Mouse (Mus musculus): ENCODE data around the gene Olfr628. TPM values are rescaled to one million over a fixed set of nuclear protein-coding genes. Genes with fewer than 3 reads are reported as not detected.

Olfr628 gene
- not detected for polyA plus RNA-seq (2014; fragmentation: Illumina TruSeq; extraction: RNeasy Lipid Tissue Mini Kit (QIAGEN cat#74804))

GRCm38 (mm10) chr7:103730074-103730473 is at the start of gene Olfr628:
Gene Olfr628 (plus strand): TSS chr7:103730374.

GRCm38 (mm10) chr7:103682420-103682819 is 47.8 kb upstream of the Olfr628 start, which contains the start of gene Olfr625-ps1:
Gene Olfr625-ps1 (plus strand): TSS chr7:103682720.

GRCm38 (mm10) chr7:103714371-103714770 is 15.8 kb upstream of the Olfr628 start, which contains the start of gene Olfr243:
Gene Olfr243 (plus strand): TSS chr7:103714671.

GRCm38 (mm10) chr7:103744843-103745242 is 14.7 kb downstream of the Olfr628 start, which contains the start of gene Olfr629:
Gene Olfr629 (minus strand): TSS chr7:103744943.

GRCm38 (mm10) chr7:103757233-103757632 is 27.1 kb downstream of the Olfr628 start, which contains the start of gene Olfr630:
Gene Olfr630 (minus strand): TSS chr7:103757333.

GRCm38 (mm10) chr7:103771494-103771893 is 41.3 kb downstream of the Olfr628 start, which contains the start of gene Olfr69:
Gene Olfr69 (minus strand): TSS chr7:103771594.

GRCm38 (mm10) chr7:103779598-103779997 is 49.4 kb downstream of the Olfr628 start, which contains the start of gene Olfr68:
Gene Olfr68 (minus strand): TSS chr7:103779698.

Other genes with a start within 250 kb of the Olfr628 start
- not detected for gene Olfr609, start 232.3 kb upstream of the Olfr628 start, polyA plus RNA-seq (2014; fragmentation: Illumina TruSeq; extraction: RNeasy Lipid Tissue Mini Kit (QIAGEN cat#74804))
- gene Olfr610, start 218.3 kb upstream of the Olfr628 start, polyA plus RNA-seq (2014; fragmentation: Illumina TruSeq; extraction: RNeasy Lipid Tissue Mini Kit (QIAGEN cat#74804)): not detected
- gene Olfr611, start 209.5 kb upstream of the Olfr628 start, polyA plus RNA-seq (2014; fragmentation: Illumina TruSeq; extraction: RNeasy Lipid Tissue Mini Kit (QIAGEN cat#74804)): not detected
- gene Olfr612, start 187.7 kb upstream of the Olfr628 start, polyA plus RNA-seq (2014; fragmentation: Illumina TruSeq; extraction: RNeasy Lipid Tissue Mini Kit (QIAGEN cat#74804)): not detected
- gene Olfr613, start 182.3 kb upstream of the Olfr628 start, polyA plus RNA-seq (2014; fragmentation: Illumina TruSeq; extraction: RNeasy Lipid Tissue Mini Kit (QIAGEN cat#74804)): not detected
- not detected for gene Olfr615, start 174.3 kb upstream of the Olfr628 start, polyA plus RNA-seq (2014; fragmentation: Illumina TruSeq; extraction: RNeasy Lipid Tissue Mini Kit (QIAGEN cat#74804))
- not detected for gene Olfr616, start 161.2 kb upstream of the Olfr628 start, polyA plus RNA-seq (2014; fragmentation: Illumina TruSeq; extraction: RNeasy Lipid Tissue Mini Kit (QIAGEN cat#74804))
- not detected for gene Olfr617, start 157.3 kb upstream of the Olfr628 start, polyA plus RNA-seq (2014; fragmentation: Illumina TruSeq; extraction: RNeasy Lipid Tissue Mini Kit (QIAGEN cat#74804))
- not detected for gene Olfr618, start 140.3 kb upstream of the Olfr628 start, polyA plus RNA-seq (2014; fragmentation: Illumina TruSeq; extraction: RNeasy Lipid Tissue Mini Kit (QIAGEN cat#74804))
- not detected for gene Olfr619, start 129.8 kb upstream of the Olfr628 start, polyA plus RNA-seq (2014; fragmentation: Illumina TruSeq; extraction: RNeasy Lipid Tissue Mini Kit (QIAGEN cat#74804))
- gene Olfr620, start 117.8 kb upstream of the Olfr628 start, polyA plus RNA-seq (2014; fragmentation: Illumina TruSeq; extraction: RNeasy Lipid Tissue Mini Kit (QIAGEN cat#74804)): not detected
- gene Olfr622, start 87.7 kb upstream of the Olfr628 start, polyA plus RNA-seq (2014; fragmentation: Illumina TruSeq; extraction: RNeasy Lipid Tissue Mini Kit (QIAGEN cat#74804)): not detected
- not detected for gene Olfr623, start 66.7 kb upstream of the Olfr628 start, polyA plus RNA-seq (2014; fragmentation: Illumina TruSeq; extraction: RNeasy Lipid Tissue Mini Kit (QIAGEN cat#74804))
- 0.63 TPM for gene Olfr624, start 59.2 kb upstream of the Olfr628 start, polyA plus RNA-seq (2014; fragmentation: Illumina TruSeq; extraction: RNeasy Lipid Tissue Mini Kit (QIAGEN cat#74804))
- not detected for gene Olfr625-ps1, start 47.7 kb upstream of the Olfr628 start, polyA plus RNA-seq (2014; fragmentation: Illumina TruSeq; extraction: RNeasy Lipid Tissue Mini Kit (QIAGEN cat#74804))
- gene Olfr243, start 15.7 kb upstream of the Olfr628 start, polyA plus RNA-seq (2014; fragmentation: Illumina TruSeq; extraction: RNeasy Lipid Tissue Mini Kit (QIAGEN cat#74804)): not detected
- not detected for gene Olfr629, start 14.6 kb downstream of the Olfr628 start, polyA plus RNA-seq (2014; fragmentation: Illumina TruSeq; extraction: RNeasy Lipid Tissue Mini Kit (QIAGEN cat#74804))
- gene Olfr630, start 27.0 kb downstream of the Olfr628 start, polyA plus RNA-seq (2014; fragmentation: Illumina TruSeq; extraction: RNeasy Lipid Tissue Mini Kit (QIAGEN cat#74804)): not detected
- not detected for gene Olfr69, start 41.2 kb downstream of the Olfr628 start, polyA plus RNA-seq (2014; fragmentation: Illumina TruSeq; extraction: RNeasy Lipid Tissue Mini Kit (QIAGEN cat#74804))
- not detected for gene Olfr68, start 49.3 kb downstream of the Olfr628 start, polyA plus RNA-seq (2014; fragmentation: Illumina TruSeq; extraction: RNeasy Lipid Tissue Mini Kit (QIAGEN cat#74804))
- gene Olfr67, start 61.4 kb downstream of the Olfr628 start, polyA plus RNA-seq (2014; fragmentation: Illumina TruSeq; extraction: RNeasy Lipid Tissue Mini Kit (QIAGEN cat#74804)): not detected
- 2.9 TPM for gene Hbb-bt, start 83.6 kb downstream of the Olfr628 start, polyA plus RNA-seq (2014; fragmentation: Illumina TruSeq; extraction: RNeasy Lipid Tissue Mini Kit (QIAGEN cat#74804))
- gene Hbb-bs, start 97.7 kb downstream of the Olfr628 start, polyA plus RNA-seq (2014; fragmentation: Illumina TruSeq; extraction: RNeasy Lipid Tissue Mini Kit (QIAGEN cat#74804)): 54.8 TPM
- gene Hbb-bh2, start 110.1 kb downstream of the Olfr628 start, polyA plus RNA-seq (2014; fragmentation: Illumina TruSeq; extraction: RNeasy Lipid Tissue Mini Kit (QIAGEN cat#74804)): not detected
- not detected for gene Hbb-bh1, start 112.8 kb downstream of the Olfr628 start, polyA plus RNA-seq (2014; fragmentation: Illumina TruSeq; extraction: RNeasy Lipid Tissue Mini Kit (QIAGEN cat#74804))
- gene Hbb-y, start 122.8 kb downstream of the Olfr628 start, polyA plus RNA-seq (2014; fragmentation: Illumina TruSeq; extraction: RNeasy Lipid Tissue Mini Kit (QIAGEN cat#74804)): not detected
- not detected for gene Olfr66, start 155.9 kb downstream of the Olfr628 start, polyA plus RNA-seq (2014; fragmentation: Illumina TruSeq; extraction: RNeasy Lipid Tissue Mini Kit (QIAGEN cat#74804))
- not detected for gene Olfr64, start 164.1 kb downstream of the Olfr628 start, polyA plus RNA-seq (2014; fragmentation: Illumina TruSeq; extraction: RNeasy Lipid Tissue Mini Kit (QIAGEN cat#74804))
- gene Olfr65, start 173.1 kb downstream of the Olfr628 start, polyA plus RNA-seq (2014; fragmentation: Illumina TruSeq; extraction: RNeasy Lipid Tissue Mini Kit (QIAGEN cat#74804)): not detected
- gene Olfr631, start 198.5 kb downstream of the Olfr628 start, polyA plus RNA-seq (2014; fragmentation: Illumina TruSeq; extraction: RNeasy Lipid Tissue Mini Kit (QIAGEN cat#74804)): not detected
- gene Olfr632, start 204.0 kb downstream of the Olfr628 start, polyA plus RNA-seq (2014; fragmentation: Illumina TruSeq; extraction: RNeasy Lipid Tissue Mini Kit (QIAGEN cat#74804)): not detected
- gene Olfr633, start 214.1 kb downstream of the Olfr628 start, polyA plus RNA-seq (2014; fragmentation: Illumina TruSeq; extraction: RNeasy Lipid Tissue Mini Kit (QIAGEN cat#74804)): not detected
- gene Olfr635, start 240.8 kb downstream of the Olfr628 start, polyA plus RNA-seq (2014; fragmentation: Illumina TruSeq; extraction: RNeasy Lipid Tissue Mini Kit (QIAGEN cat#74804)): not detected